Mouse (Mus musculus) thymus, adult 2 months (tissue): Measurements from ENCODE around the gene Doc2a. TPM values are rescaled to one million over a fixed set of nuclear protein-coding genes. Genes with fewer than 3 reads are reported as not detected.

Experiments
- DNase-seq: peaks from one replicate; pipeline ENCODE4 v3.0.0; 2021
- H3K27ac ChIP-seq: fragments of 200-500 bp; 2 replicates; pipeline ENCODE4 v1.5.1; 2012; ENCODE audit warnings: low read length, control low read depth; ENCODE audit not compliant: control insufficient read depth, insufficient read depth
- H3K27me3 ChIP-seq: fragments of 200-500 bp; 2 replicates; pipeline ENCODE4 v1.6.1; 2012; ENCODE audit warnings: mild to moderate bottlenecking, low read length, moderate library complexity, mixed read lengths; ENCODE audit not compliant: control insufficient read depth, insufficient read depth
- H3K36me3 ChIP-seq: fragments of 200-500 bp; 2 replicates; pipeline ENCODE4 v1.6.1; 2012; ENCODE audit warnings: mild to moderate bottlenecking, low read length, moderate library complexity; ENCODE audit not compliant: control insufficient read depth, insufficient read depth
- H3K4me1 ChIP-seq: fragments of 200-500 bp; replicated peaks from 2 replicates; pipeline ENCODE4 v1.6.1; 2012; ENCODE audit warnings: low read length; ENCODE audit not compliant: control insufficient read depth, insufficient read depth
- H3K4me3 ChIP-seq: fragments of 200-500 bp; 2 replicates; pipeline ENCODE4 v1.5.1; 2012; ENCODE audit warnings: mild to moderate bottlenecking, low read length, control low read depth, moderate library complexity; ENCODE audit not compliant: control insufficient read depth, insufficient read depth
- CTCF ChIP-seq: fragments of 200-500 bp; IDR thresholded peaks from 2 replicates; pipeline ENCODE4 v1.5.1; 2012; ENCODE audit warnings: mild to moderate bottlenecking, control low read depth, low read length, moderate library complexity, borderline replicate concordance; ENCODE audit not compliant: control insufficient read depth, poor library complexity, insufficient read depth; ENCODE audit errors: extremely low read depth
- POLR2A ChIP-seq: fragments of 200-500 bp; IDR thresholded peaks from 2 replicates; pipeline ENCODE4 v1.6.1; 2012; ENCODE audit warnings: mild to moderate bottlenecking, low read length, control low read depth, moderate library complexity; ENCODE audit not compliant: control insufficient read depth, poor library complexity, insufficient read depth; ENCODE audit errors: extremely low read depth
- WGBS: fragments of 180-500 bp; shearing (Covaris S2); methylation state at CpG from one replicate; pipeline ENCODE4 v1.1.7; 2018; 5-methylcytosine and 5-hydroxymethylcytosine counted together
- polyA plus RNA-seq: library from polyadenylated mRNA; depleted of rRNA; stranded (reverse); fragments of >200 nt; gene quantifications from 2 replicates; pipeline ENCODE4 v1.2.3, GENCODE M21; 2012

The Doc2a gene
- polyA plus RNA-seq, 1 experiment, result 0.12 TPM

GRCm38 (mm10) chr7:126863791-126864190, 16.6 kb downstream of the Doc2a start:
- peaks cover 26% of the 10 kb centered on the region for H3K4me1 ChIP-seq
- no peak for DNase-seq
- no peaks in the 10 kb centered on the region for H3K27me3 ChIP-seq
- 82% methylated on average over 6 of the region's 6 CpGs for WGBS
- no peak overlapping the region for H3K27ac ChIP-seq
- TF ChIP-seq CTCF (no peak), POLR2A (no peak)
- no peak overlapping the region for H3K4me3 ChIP-seq
- peaks cover 7% of the 10 kb centered on the region; the same call in 1 of the 2 replicates for H3K36me3 ChIP-seq

- WGBS, result 92% methylated on average over 2 of the region's 2 CpGs
Measured at GRCm38 (mm10) chr7:126867534-126867933, 20.3 kb downstream of the Doc2a start.

GRCm38 (mm10) chr7:126868003-126868402, 20.8 kb downstream of the Doc2a start:
- H3K27ac ChIP-seq, result no peak overlapping the region
- peaks cover 47% of the 10 kb centered on the region for H3K36me3 ChIP-seq
- peaks cover 14% of the 10 kb centered on the region for H3K4me1 ChIP-seq
- H3K4me3 ChIP-seq, result no peak overlapping the region
- 91% methylated on average over 12 of the region's 12 CpGs for WGBS
- no peaks in the 10 kb centered on the region for H3K27me3 ChIP-seq
- no peak for TF ChIP-seq CTCF
- TF ChIP-seq POLR2A, result no peak
- DNase-seq, result no peak

More at GRCm38 (mm10) chr7:126867534-126867933, 20.3 kb downstream of the Doc2a start:
- H3K27ac ChIP-seq, result no peak overlapping the region
- H3K27me3 ChIP-seq, result no peaks in the 10 kb centered on the region
- TF ChIP-seq CTCF, result no peak
- TF ChIP-seq POLR2A, result no peak
- H3K36me3 ChIP-seq, result peaks cover 42% of the 10 kb centered on the region
- H3K4me1 ChIP-seq, result peaks cover 19% of the 10 kb centered on the region
- no peak overlapping the region for H3K4me3 ChIP-seq
- no peak for DNase-seq

- Histone ChIP-seq H3K4me1 (no peaks in the 10 kb centered on the region), H3K36me3 (peaks cover 66% of the 10 kb centered on the region), H3K27me3 (no peaks in the 10 kb centered on the region), H3K27ac (no peak overlapping the region), H3K4me3 (no peak overlapping the region)
- WGBS, result 98% methylated on average over 23 of the region's 23 CpGs
- TF ChIP-seq POLR2A, result no peak
- TF ChIP-seq CTCF, result no peak
- no peak for DNase-seq
Measured at GRCm38 (mm10) chr7:126869780-126870519, 22.7 kb downstream of the Doc2a start.

- Histone ChIP-seq H3K4me3 (no peak overlapping the region), H3K27ac (no peak overlapping the region), H3K27me3 (no peaks in the 10 kb centered on the region), H3K4me1 (no peaks in the 10 kb centered on the region), H3K36me3 (peaks cover 71% of the 10 kb centered on the region)
- no peak for DNase-seq
- TF ChIP-seq CTCF (no peak), POLR2A (no peak)
- WGBS, result 93% methylated on average over 2 of the region's 2 CpGs
Measured at GRCm38 (mm10) chr7:126870520-126870891, 23.3 kb downstream of the Doc2a start.

GRCm38 (mm10) chr7:126877239-126877638, 30.0 kb downstream of the Doc2a start:
- 100% methylated on average over 1 of the region's 1 CpGs for WGBS
- TF ChIP-seq CTCF, result no peak
- TF ChIP-seq POLR2A, result no peak
- DNase-seq, result no peak
- Histone ChIP-seq H3K4me3 (no peak overlapping the region), H3K27ac (no peak overlapping the region), H3K4me1 (peaks cover 12% of the 10 kb centered on the region), H3K27me3 (no peaks in the 10 kb centered on the region), H3K36me3 (peaks cover 73% of the 10 kb centered on the region)
